Mouse (Mus musculus) subcutaneous adipose tissue, adult 2 months (tissue): ENCODE results near the gene Itm2b. TPM values are rescaled to one million over a fixed set of nuclear protein-coding genes. Genes with fewer than 3 reads are reported as not detected.

ENCODE experiments used
- polyA plus RNA-seq: library from polyadenylated mRNA; depleted of rRNA; stranded (reverse); fragments of >200 nt; gene quantifications from 2 replicates; pipeline ENCODE4 v1.2.3, GENCODE M21; 2012; ENCODE audit warnings: low replicate concordance; rRNA removed

The Itm2b gene
- 1,629 and 2,375 TPM in 2 replicates for polyA plus RNA-seq

DNA sequence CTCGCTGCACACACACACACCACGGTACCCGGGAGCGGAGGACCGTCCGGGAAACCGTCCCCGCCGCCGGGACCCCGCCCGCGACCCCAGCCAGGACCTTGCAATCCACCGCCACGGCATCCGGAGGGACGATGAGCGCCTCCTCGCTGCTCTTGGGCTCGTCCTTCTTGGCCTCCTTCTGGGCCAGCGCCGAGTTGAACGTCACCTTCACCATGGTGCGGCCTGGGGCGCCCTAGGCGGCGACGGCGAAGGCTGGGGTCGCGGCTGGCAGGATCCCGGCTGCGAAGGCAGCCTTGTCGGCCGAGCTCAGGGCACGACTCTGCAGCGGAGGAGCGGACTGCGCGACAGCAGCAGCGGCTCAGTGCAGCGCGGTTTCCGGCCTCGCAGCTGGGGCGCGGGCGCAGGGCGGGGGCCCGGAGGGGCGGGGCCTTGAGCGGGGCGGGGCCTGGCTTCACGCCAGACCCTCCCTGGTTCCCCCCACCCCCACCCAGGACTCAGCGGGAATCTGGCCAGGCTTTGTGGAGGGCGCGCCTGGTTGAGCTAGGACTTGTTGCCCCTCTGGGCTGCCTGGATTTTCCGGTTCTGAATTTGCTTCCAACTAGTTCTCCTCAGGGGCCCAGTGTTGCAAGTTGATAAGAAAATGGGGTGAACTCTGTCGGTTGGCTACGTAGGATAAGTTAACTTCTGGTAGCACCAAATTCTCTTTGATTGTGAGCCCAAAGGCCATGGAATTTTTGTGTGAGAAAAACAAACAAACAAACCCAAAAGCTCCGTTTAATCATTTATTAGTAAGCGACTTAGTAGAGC lies at the start of gene Itm2b:
TSS of gene Itm2b (minus strand) at position 377 of the 807 bp plus-strand sequence.

DNA sequence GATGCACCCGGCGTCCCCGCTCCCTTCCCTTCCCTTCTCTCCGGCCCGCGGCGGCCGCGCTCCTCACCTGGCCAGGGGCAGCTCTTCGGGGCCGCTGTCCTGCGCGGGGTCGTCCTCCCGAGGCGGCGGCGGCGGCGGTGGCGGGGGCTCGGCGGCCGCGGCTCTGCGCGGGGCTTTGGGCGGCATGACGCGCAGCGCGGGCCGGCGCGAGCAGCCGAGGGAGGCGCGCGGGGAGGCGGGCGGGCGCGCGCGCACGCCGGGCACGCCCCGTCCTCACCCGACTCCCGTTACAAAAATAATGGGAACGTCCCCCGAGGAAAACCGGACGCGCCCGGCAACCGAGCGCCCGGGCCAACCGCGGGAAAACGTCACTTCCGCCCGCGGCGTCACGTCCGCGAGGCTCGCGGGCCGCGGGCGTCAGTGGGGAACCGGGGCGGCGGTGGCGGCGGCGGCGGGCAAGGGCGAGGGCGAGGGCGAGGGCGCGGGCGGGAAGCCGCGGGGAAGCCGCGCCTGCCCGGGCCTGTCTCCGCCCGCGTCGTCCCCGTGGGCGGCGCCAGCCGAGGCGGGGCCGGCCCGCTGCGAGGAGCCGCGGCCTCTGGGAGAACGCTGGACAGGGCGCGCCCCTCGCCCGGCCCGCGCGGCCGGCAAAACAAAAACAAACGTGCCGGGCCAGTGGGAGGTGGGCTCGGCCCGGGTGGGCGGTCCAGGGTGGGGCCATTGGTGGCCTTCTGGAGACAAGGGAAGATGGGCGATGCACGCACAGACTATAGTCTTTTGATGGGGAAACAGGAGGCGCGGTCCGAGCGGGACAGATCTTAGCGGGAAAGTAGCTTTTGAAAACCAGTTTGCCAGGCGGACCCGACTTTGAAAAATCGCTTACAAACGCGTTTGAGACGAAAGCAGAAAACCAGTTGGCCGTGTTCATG lies 59.4 kb downstream of the Itm2b start, which contains the start of gene Rb1:
TSS of gene Rb1 (minus strand) at position 367 of the 926 bp plus-strand sequence.

Other genes starting within 250 kb of the Itm2b start
- gene Lpar6, start 147.4 kb downstream of the Itm2b start, polyA plus RNA-seq, result 9.1 and 14.5 TPM in 2 replicates
- gene Rb1, start 59.5 kb downstream of the Itm2b start, polyA plus RNA-seq, result 7.8 and 14.2 TPM in 2 replicates
- 15.6 and 16.1 TPM in 2 replicates for gene Med4, start 124.7 kb upstream of the Itm2b start, polyA plus RNA-seq
- gene Sucla2, start 140.0 kb upstream of the Itm2b start, polyA plus RNA-seq, result 22.9 and 41.3 TPM in 2 replicates
- gene Nudt15, start 163.0 kb upstream of the Itm2b start, polyA plus RNA-seq, result 2.4 and 2.9 TPM in 2 replicates